Mouse (Mus musculus): ENCODE data around the gene Pds5a.

Pds5a gene

GRCm38 (mm10) chr5:65557109-65557508, 141.0 kb downstream of the Pds5a start:
- DNase-seq = no peak
